Mouse (Mus musculus): ENCODE measurements around the gene Zfp821. TPM values are rescaled to one million over a fixed set of nuclear protein-coding genes. Genes with fewer than 3 reads are reported as not detected.
A peak's percentile ranks its signal among the peaks of the same experiment; 100 is the strongest.

Zfp821 gene
- 10 to 100 TPM; 23.3 to 24.3 TPM for total RNA-seq (2021)

GRCm38 (mm10) chr8:109705320-109706075, at the start of gene Zfp821:
Gene Zfp821 (plus strand): TSS chr8:109705546.
- peak; percentile 95 for DNase-seq

DNA sequence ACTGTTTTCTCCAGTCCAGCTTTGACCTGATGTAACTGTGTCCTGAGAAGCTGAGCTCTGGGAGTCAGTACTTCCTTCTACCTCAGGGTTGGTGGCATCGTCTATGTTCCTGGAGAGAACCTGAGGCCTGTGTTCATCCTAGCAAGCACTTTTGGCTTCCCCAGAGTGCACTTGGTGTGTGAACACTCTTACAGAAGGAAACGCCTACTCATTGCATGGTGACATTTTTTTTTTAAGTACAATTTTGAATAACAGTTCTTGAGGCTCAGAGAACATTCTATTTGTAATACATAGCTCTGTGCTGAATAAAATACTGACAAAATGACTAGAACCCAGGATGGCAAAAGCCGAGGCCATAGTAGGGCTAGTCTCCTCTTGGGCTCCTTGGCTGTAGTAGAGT, 48.5 kb upstream of the Zfp821 start:
- no peak for DNase-seq

GRCm38 (mm10) chr8:109662328-109662727, 43.0 kb upstream of the Zfp821 start:
- DNase-seq = no peak

- DNase-seq = no peak
These were observed 38.7 kb upstream of the Zfp821 start for GRCm38 (mm10) chr8:109666616-109667015.

- no peak for DNase-seq
These were observed 32.7 kb upstream of the Zfp821 start for GRCm38 (mm10) chr8:109672656-109673055.

DNA sequence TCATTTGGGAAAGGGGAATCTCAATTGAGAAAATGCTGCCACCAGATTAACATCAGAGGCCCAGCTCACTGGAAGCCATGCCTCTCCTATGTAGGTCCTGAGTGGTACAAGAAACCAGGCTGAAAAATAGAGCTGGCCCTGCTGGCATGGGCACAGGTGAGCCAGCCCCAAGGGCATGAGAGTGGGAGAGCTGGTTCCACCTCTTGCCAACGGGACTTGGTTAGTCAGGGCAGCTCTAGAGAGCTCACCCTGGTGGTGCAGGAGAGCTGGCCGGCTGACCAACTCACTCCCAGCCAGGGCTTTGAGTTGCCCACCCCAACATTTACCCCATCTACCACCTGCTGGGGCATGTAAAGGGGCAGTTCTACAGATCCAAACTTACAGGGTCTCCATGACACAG, 31.8 kb upstream of the Zfp821 start:
- DNase-seq = no peak

DNA sequence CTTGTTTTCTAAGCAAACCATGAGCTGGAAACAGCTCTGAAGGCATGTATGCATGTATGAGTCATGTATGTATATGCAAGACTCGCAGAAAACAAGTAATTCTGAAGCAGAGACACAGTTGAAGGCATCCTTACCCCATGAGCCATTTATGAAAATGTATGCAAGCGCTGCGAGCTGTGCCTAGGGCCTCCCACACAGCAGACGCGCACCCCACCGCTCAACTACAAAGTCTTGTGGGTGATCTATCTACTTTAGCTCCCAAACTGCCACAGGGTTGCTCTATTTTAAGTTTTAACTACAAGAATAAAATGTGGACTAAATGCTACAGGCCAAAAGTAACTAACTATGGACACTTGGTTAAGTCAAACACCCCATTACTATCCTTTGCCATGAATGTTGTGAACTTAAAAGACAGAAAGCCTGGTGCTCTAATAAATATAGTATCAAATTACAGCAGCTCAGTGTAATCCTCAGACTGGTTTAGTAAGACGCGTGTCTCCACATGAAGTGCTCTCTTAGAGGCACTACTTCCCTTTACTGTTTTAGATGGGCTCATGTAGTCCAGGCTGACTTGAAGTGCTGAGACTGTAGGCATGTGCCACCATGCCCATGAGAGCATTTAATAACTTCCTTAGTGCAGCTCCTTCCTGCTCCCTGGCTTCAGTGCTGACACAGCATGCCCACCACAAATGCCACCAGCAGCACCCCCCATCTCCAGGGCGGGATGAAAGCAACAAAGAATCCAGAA, 29.3 kb upstream of the Zfp821 start:
- DNase-seq = no peak

DNA sequence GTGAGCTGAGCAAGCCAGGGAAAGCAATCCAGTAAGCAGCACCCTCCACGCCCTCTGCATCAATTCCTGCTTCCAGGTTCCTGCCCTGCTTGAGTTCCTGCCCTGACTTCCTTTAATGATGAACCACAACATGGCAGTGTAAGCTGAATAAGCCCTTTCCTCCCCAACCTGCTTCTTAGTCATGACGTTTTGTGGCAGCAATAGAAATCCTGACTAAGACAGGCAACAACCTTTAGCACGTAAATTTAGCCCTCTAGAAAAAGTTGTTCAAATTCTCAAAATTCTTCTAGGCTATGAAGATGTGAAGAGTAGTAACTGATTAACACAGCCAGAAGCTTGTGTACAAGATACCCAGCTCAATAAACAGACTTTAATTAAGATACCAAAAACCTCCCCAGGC, 23.8 kb upstream of the Zfp821 start:
- DNase-seq = no peak

- DNase-seq = no peak
These were observed 23.2 kb upstream of the Zfp821 start for GRCm38 (mm10) chr8:109682120-109682519.

DNA sequence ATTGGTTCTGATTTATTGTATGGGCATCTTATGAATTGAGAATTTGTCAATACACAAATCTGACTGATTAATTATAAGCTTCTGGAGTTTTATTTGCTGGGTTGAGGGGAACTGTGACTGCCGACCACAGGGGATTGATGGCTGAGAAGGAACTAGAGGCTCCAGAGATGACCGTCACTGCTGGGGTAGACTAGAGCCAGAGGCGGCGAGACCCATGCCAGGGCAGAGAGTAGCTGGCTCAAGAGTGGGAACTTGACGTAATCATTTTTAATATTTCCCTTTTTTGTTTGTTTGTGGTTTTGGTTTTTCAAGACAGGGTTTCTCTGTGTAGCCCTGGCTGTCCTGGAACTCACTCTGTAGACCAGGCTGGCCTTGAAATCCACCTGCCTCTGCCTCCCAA, 18.1 kb upstream of the Zfp821 start:
- DNase-seq = no peak

DNA sequence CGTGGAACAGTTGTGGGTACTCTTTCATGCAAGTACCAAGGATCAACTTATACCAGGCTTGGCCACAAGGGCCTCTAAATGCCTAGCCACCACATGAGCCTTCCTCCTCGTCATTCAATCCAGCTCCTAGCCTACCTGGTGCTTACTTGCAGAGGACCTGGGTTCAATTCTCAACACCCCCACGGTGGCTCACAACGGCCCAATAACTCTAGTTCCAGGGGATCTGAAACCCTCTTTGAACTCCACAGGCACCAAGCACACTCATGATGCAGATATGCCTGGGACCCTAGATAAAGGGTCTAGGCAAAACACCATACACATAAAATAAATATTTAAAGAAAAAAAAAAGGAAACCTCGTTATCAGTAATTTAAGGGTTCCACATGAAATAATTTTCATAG, 13.6 kb upstream of the Zfp821 start:
- DNase-seq = peak; percentile 13

GRCm38 (mm10) chr8:109692443-109693145, 12.8 kb upstream of the Zfp821 start:
- DNase-seq = no peak

GRCm38 (mm10) chr8:109693146-109693900, 12.0 kb upstream of the Zfp821 start, which contains the start of gene Ist1:
Gene Ist1 (minus strand): TSS chr8:109693260.
- DNase-seq = peak; percentile 99

DNA sequence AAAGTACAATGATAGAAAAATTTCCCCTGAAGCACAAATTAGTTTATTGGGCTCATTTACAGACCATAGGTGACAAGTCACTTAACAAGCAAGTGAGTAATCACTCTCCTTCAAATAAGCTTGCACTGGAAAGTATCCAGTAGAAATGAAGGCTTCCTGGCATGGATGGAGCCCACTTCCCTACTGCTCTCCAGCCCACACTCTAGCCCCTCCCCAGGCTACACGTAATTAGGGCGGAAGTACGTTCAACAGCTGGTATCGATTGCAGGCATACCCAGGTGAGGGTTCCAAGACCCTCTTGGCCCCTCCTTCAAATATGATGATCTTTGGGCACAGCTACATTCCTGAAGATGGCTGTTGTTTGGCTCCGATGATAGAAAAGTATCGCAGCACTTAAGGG, 11.2 kb upstream of the Zfp821 start:
- no peak for DNase-seq

- DNase-seq = no peak
These were observed 7.6 kb upstream of the Zfp821 start for GRCm38 (mm10) chr8:109697754-109698153.

DNA sequence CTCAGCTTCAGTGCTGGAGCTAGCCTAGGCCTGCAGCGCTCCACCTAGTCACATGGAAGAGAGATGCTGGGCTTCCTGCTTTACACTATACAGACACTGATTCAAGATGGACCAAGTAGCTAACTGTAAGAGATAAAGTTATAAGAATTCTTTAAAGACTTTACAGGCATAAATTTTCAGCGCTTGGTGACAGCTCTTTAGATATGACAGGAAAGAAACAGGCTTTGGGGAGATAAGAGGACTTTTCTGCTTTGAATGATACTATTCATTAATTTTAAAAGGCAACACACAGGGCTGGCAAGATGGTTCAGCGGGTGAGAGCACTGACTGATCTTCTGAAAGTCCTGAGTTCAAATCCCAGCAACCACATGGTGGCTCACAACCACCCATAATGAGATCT, 6.9 kb upstream of the Zfp821 start:
- DNase-seq = no peak

DNA sequence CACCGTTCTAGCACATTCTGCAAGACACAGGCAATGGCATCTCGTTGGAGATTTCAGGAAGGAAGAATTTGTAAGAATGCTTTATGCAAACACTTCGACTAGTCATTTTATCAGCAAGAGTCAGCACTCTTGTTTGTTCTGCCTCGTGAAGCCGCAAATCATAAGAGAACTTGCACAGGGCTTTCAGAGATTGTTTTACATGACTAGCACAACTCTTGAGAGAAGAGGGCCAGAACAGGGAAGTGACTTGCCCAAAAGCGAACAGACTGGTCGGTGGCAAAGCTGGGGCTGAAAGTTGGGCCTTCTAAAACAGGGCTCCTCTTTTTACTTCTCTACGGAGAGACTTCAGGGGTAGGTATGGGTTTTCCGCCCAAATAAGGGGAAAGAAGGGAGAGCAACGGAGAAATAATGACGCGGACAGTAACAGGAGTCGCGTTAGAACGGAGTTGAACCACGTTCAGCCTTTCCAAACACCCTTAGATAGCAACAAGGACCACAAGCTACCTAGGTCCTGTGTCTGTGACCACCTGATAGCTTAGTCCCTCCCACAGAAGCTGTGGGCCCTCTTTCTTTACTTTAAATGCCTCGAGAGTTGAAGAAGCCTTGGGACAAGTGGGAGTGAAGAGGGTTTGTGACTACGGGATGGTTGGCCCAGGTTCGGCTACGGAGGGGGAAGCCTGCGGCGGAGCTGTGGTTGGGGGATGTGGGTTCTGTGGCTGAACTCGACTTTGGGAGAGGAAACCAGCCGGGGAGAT, 604 bp upstream of the Zfp821 start:
- no peak for DNase-seq

- DNase-seq = no peak
These were observed 929 bp downstream of the Zfp821 start for GRCm38 (mm10) chr8:109706076-109706873.

DNA sequence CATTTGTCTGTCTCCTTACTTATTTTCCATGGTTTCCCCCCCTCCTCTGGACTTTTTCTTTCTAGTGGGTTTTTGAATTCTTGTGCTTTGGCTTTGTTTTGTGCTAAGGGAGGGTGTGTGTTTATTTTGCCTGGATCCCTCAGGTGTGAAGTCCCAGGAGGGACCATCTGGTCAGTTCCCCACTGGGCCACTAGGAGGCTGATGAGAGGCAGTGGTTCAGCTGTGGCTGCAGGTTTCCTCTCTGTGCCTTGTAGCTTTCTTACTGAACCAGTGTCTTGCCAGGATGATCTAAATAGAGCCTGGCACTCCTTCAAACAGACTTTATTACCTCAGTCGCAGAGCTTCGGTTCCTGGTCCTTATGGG, 1.5 kb downstream of the Zfp821 start:
- peak; percentile 85 for DNase-seq

DNA sequence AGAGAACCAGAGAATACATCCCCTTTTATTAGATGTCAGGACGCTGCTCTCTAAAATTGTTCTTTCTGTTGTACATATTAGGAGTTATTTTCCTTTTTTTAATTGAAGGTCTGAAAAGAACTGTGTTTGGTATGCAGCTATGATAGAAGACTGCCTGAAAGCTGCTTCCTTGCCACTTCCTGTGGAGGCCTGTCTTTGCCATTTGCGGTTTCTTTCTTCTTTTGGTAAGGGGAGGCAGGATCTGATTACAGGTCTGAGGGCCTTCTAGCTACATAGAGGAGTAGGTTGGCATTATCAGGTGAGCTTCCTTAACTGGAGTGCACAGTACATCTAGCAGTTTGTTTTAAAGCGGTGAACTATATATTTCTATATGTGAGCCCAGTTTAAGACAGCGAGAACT, 2.6 kb downstream of the Zfp821 start:
- no peak for DNase-seq

DNA sequence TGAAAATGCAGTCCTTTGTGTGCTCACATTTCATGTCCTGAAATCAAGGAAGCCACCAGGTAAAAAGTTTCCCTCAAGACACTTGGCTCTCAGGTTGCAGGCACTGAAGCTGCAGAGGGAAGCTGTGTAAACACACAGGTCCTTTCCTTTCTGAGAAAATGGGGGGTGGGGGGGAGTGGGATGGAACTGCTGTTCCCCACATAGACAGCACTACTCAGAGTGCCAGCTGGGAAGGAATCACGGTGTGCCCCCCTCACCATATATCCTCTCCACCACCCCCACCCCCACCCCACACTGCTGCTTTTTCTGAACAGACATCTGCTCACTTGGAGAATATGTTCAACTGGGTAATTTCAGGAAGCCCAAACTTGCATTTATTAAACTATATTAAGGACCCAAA, 7.2 kb downstream of the Zfp821 start:
- DNase-seq = no peak

Measured in heart, postnatal 4 days (tissue).